Mouse (Mus musculus) MEL (cell line): Measurements from ENCODE around the gene 4933428G20Rik. TPM values are rescaled to one million over a fixed set of nuclear protein-coding genes. Genes with fewer than 3 reads are reported as not detected.

Source experiments
- DNase-seq: peaks from one replicate; pipeline ENCODE4 v3.0.0; 2011; ENCODE audit warnings: low read depth, low spot score
- H3K27ac ChIP-seq: 2 replicates; pipeline ENCODE4 v1.5.1; 2012; ENCODE audit warnings: low read depth, mild to moderate bottlenecking, control low read depth, low read length, moderate library complexity; ENCODE audit not compliant: control insufficient read depth
- H3K27me3 ChIP-seq, 2 experiments: fragments of 150-350 bp in 1 of 2; sonication (generic) in 1 of 2; 2 replicates each; pipeline ENCODE4 v1.6.1; 2012; ENCODE audit warnings: low read length in 2 of 2, mild to moderate bottlenecking in 2 of 2, improper control_type of control experiment in 1 of 2, moderate library complexity in 1 of 2; ENCODE audit not compliant: insufficient read depth in 2 of 2, control insufficient read depth in 1 of 2
- H3K36me3 ChIP-seq, 2 experiments: 2 replicates each; pipeline ENCODE4 v1.6.1; 2012 to 2014; ENCODE audit warnings: low read length in 2 of 2, improper control_type of control experiment in 1 of 2, inconsistent platforms in 1 of 2, mild to moderate bottlenecking in 1 of 2; ENCODE audit not compliant: insufficient read depth in 2 of 2, control insufficient read depth in 1 of 2
- H3K4me1 ChIP-seq, 2 experiments: fragments of 150-350 bp in 1 of 2; sonication (generic) in 1 of 2; 2 replicates each; pipeline ENCODE4 v1.6.1; 2012; ENCODE audit warnings: low read length in 2 of 2, improper control_type of control experiment in 1 of 2, mild to moderate bottlenecking in 1 of 2; ENCODE audit not compliant: insufficient read depth in 2 of 2, control insufficient read depth in 1 of 2
- H3K4me3 ChIP-seq, 2 experiments: fragments of 150-350 bp in 1 of 2; sonication (generic) in 1 of 2; 2 replicates each; pipeline ENCODE4 v1.5.1; 2012; ENCODE audit warnings: low read depth in 2 of 2, low read length in 2 of 2, mild to moderate bottlenecking in 2 of 2, moderate library complexity in 2 of 2, control low read depth in 1 of 2, improper control_type of control experiment in 1 of 2; ENCODE audit not compliant: control insufficient read depth in 1 of 2, insufficient read depth in 1 of 2
- H3K79me2 ChIP-seq: 2 replicates; pipeline ENCODE4 v1.6.1; 2012; ENCODE audit warnings: mild to moderate bottlenecking, low read length, moderate library complexity; ENCODE audit not compliant: control insufficient read depth, poor library complexity, insufficient read depth
- H3K9ac ChIP-seq: 2 replicates; pipeline ENCODE4 v1.6.1; 2012; ENCODE audit warnings: low read depth, mild to moderate bottlenecking, control low read depth, low read length, moderate library complexity; ENCODE audit not compliant: control insufficient read depth, poor library complexity, severe bottlenecking
- H3K9me3 ChIP-seq: fragments of 150-350 bp; sonication (generic); replicated peaks from 2 replicates; pipeline ENCODE4 v1.6.1; 2012; ENCODE audit warnings: mild to moderate bottlenecking, low read length, improper control_type of control experiment, moderate library complexity; ENCODE audit not compliant: insufficient read depth
- CHD1 ChIP-seq: IDR thresholded peaks from 2 replicates; pipeline ENCODE4 v1.6.1; 2012; ENCODE audit warnings: low read depth, mild to moderate bottlenecking, inconsistent platforms, low read length, improper control_type of control experiment
- CTCF ChIP-seq, 3 experiments: IDR thresholded peaks in 2 of 3; conservative IDR thresholded peaks in 1 of 3; 2 replicates each; pipeline ENCODE4 v1.5.1; 2011 to 2012; ENCODE audit warnings: low read length in 3 of 3, low read depth in 2 of 3, mild to moderate bottlenecking in 2 of 3, improper control_type of control experiment in 1 of 3, inconsistent platforms in 1 of 3, mixed read lengths in 1 of 3, moderate library complexity in 1 of 3; ENCODE audit not compliant: control insufficient read depth in 1 of 3, insufficient read depth in 1 of 3, poor library complexity in 1 of 3, severe bottlenecking in 1 of 3
- GABPA ChIP-seq: IDR thresholded peaks from 2 replicates; pipeline ENCODE4 v1.6.1; 2012; ENCODE audit warnings: low read depth, mild to moderate bottlenecking, inconsistent platforms, low read length, improper control_type of control experiment, moderate library complexity
- JUND ChIP-seq: IDR thresholded peaks from 2 replicates; pipeline ENCODE4 v1.6.1; 2011; ENCODE audit warnings: low read depth, mild to moderate bottlenecking, improper control_type of control experiment, low read length
- KAT2A ChIP-seq: conservative IDR thresholded peaks from 2 replicates; pipeline ENCODE4 v1.6.1; 2012; ENCODE audit warnings: low read depth, low read length, improper control_type of control experiment, inconsistent platforms
- MAX ChIP-seq: IDR thresholded peaks from 2 replicates; pipeline ENCODE4 v1.6.1; 2011; ENCODE audit warnings: low read length, improper control_type of control experiment
- NELFE ChIP-seq: IDR thresholded peaks from 2 replicates; pipeline ENCODE4 v1.6.1; 2011; ENCODE audit warnings: low read depth, low read length, improper control_type of control experiment
- POLR2A ChIP-seq, 2 experiments: IDR thresholded peaks; 2 replicates each; pipeline ENCODE4 v1.6.1; 2011 to 2012; ENCODE audit warnings: low read length in 2 of 2, mild to moderate bottlenecking in 2 of 2, control low read depth in 1 of 2, improper control_type of control experiment in 1 of 2, low read depth in 1 of 2, moderate library complexity in 1 of 2; ENCODE audit not compliant: control insufficient read depth in 1 of 2, insufficient read depth in 1 of 2, poor library complexity in 1 of 2
- POLR2AphosphoS2 ChIP-seq: IDR thresholded peaks from 2 replicates; pipeline ENCODE4 v1.6.1; 2011; ENCODE audit warnings: low read length, improper control_type of control experiment
- RAD21 ChIP-seq: IDR thresholded peaks from 2 replicates; pipeline ENCODE4 v1.6.1; 2011; ENCODE audit warnings: mild to moderate bottlenecking, low read depth, low read length, improper control_type of control experiment
- RCOR1 ChIP-seq: IDR thresholded peaks from 2 replicates; pipeline ENCODE4 v1.6.1; 2012; ENCODE audit warnings: low read depth, mild to moderate bottlenecking, inconsistent platforms, low read length, improper control_type of control experiment
- SIN3A ChIP-seq: IDR thresholded peaks from 2 replicates; pipeline ENCODE4 v1.6.1; 2012; ENCODE audit warnings: low read length, improper control_type of control experiment, inconsistent platforms
- polyA plus RNA-seq, 2 experiments: library from polyadenylated mRNA; stranded (reverse) in 1 of 2; unstranded in 1 of 2; fragments of >175 nt in 1 of 2; fragments of >200 nt in 1 of 2; gene quantifications; 2 replicates each; pipeline versions ENCODE4 v1.2.1 to v1.2.4; 2012; ENCODE audit warnings: low replicate concordance in 2 of 2, low read depth in 1 of 2; ENCODE audit not compliant: insufficient read length in 2 of 2, insufficient read depth in 1 of 2, missing spikeins in 1 of 2
- total RNA-seq: library from RNA; depleted of rRNA; stranded (reverse); fragments of 300-350 nt; gene quantifications from 2 replicates; pipeline ENCODE4 v1.2.3, GENCODE M21; 2012

Gene 4933428G20Rik
- total and polyA plus RNA-seq, 3 experiments: 0.15 TPM; not detected in 2

DNA sequence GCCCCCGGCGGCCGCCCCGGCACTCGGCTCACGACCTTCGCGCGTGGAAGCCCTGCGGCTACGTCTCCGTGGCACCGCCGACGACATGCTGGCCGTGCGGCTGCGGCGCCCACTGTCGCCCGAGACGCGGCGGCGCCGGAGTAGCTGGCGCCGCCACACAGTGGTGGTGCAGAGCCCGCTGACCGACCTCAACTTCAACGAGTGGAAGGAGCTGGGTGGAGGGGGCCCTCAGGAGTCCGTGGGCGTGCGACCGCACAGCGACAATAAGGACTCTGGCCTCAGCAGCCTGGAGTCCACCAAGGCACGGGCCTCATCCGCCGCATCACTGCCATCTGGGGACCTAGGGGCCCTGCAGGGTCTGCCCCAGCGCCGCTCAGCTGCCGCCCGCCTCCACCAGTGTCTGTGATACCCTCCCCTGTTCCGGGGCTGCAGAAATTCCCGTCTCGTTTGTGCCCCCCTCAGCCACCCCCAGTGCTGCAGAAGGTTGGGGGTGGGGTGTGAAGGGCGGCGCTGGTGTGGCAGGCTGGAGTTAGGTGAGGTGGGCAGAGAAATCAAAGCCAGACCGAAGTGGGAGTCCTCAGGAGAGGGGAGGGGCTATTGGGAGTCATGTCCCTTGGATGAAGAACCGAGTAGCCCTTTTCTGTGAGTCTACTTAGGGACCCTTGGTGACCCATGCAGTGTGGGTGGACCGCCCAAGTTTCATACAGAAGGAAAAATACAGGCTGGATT is 744 bp upstream of the 4933428G20Rik start:
- Histone ChIP-seq H3K27me3 (no peaks in the 10 kb centered on the region), H3K27ac (no peak overlapping the region), H3K9me3 (no peaks in the 10 kb centered on the region), H3K4me1 (no peaks in the 10 kb centered on the region), H3K4me3 (no peak overlapping the region), H3K9ac (no peak overlapping the region), H3K79me2 (no peaks in the 10 kb centered on the region), H3K36me3 (no peaks in the 10 kb centered on the region)
- DNase-seq: no peak
- TF ChIP-seq JUND (no peak), POLR2A (IDR thresholded peaks at IDR 0.05; ENCODE audit: control insufficient read depth in 1 of 2, insufficient read depth in 1 of 2, low read depth in 1 of 2, low read length in 2 of 2, poor library complexity in 1 of 2) (no peak), SIN3A (no peak), CHD1 (no peak), RCOR1 (no peak)

DNA sequence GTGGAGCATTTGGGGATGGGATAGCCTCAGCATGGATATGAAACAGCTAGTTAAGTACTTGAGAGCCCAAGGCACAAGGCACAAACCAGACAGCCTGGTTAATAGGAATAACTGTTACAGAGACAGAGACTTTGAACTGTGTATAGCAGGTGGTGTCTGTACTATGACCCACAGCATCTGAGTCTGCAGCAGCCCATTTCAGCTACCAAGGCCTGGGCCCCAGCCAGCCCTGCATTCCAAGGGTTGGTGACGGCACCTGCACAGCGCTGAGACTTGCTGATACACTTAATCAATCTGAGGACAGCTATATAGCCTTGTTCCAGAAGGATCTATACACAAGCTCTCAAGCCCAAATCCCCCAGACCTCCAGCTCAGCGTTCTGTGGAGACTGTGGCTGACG is 2.6 kb downstream of the 4933428G20Rik start:
- no peaks in the 10 kb centered on the region for H3K4me1 ChIP-seq
- H3K27ac ChIP-seq: no peak overlapping the region
- no peaks in the 10 kb centered on the region for H3K27me3 ChIP-seq
- DNase-seq: no peak
- H3K79me2 ChIP-seq: no peaks in the 10 kb centered on the region
- no peak overlapping the region for H3K4me3 ChIP-seq
- H3K36me3 ChIP-seq: no peaks in the 10 kb centered on the region
- TF ChIP-seq CHD1: no peak
- no peak for TF ChIP-seq POLR2AphosphoS2
- no peak for TF ChIP-seq NELFE
- TF ChIP-seq SIN3A: no peak
- TF ChIP-seq, all 39 proteins: peak for 0
- H3K9ac ChIP-seq: no peak overlapping the region
- no peaks in the 10 kb centered on the region for H3K9me3 ChIP-seq

DNA sequence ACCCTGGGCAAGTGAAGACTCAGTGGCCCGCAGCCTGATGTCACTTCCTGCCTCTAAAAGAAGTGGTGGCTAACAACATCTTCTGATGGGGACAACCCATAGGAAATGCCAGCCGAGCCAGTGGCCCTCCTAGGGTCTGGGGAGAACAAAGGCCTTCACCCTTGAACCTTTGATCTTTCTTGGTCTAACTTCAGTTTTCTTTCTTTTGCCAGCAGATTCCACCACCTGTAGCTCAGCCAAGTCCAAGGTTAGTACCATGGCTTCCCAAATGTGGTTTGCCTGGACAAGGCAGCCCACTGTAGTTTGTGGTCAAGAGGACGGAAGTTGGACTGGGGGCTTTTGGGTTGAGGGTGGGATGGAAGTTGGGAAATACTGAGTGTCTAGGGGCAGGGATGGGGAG is 7.3 kb downstream of the 4933428G20Rik start:
- no peaks in the 10 kb centered on the region for H3K36me3 ChIP-seq
- H3K79me2 ChIP-seq: no peaks in the 10 kb centered on the region
- H3K27ac ChIP-seq: no peak overlapping the region
- TF ChIP-seq RAD21 (no peak), KAT2A (no peak), NELFE (no peak)
- no peaks in the 10 kb centered on the region for H3K9me3 ChIP-seq
- DNase-seq: no peak
- H3K9ac ChIP-seq: no peak overlapping the region
- no peaks in the 10 kb centered on the region for H3K4me1 ChIP-seq
- H3K27me3 ChIP-seq: no peaks in the 10 kb centered on the region
- H3K4me3 ChIP-seq: no peak overlapping the region

DNA sequence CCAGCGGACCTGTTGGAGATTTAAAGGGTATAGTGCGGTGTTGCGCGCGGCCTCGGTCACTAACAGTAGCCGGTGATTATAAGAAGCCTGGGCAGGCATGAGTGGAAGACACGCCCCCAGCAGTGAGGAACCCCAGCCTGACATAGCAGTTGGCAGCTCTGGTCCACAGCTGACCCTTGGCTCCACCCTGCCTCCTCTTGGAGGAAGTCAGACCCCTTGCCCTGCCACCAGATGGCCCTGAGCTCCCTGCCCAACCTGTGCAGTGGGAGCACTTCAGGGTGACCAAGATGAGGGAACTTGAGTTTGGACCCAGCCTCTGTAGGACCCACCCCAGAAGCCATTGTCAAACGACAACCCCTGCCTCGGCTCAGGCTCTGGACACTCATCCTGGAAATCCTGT is 8.5 kb downstream of the 4933428G20Rik start:
- H3K27ac ChIP-seq: no peak overlapping the region
- TF ChIP-seq GABPA (no peak), CTCF (IDR thresholded peaks at IDR 0.05 in 2 of 3, conservative IDR thresholded peaks at IDR 0.05 in 1 of 3; ENCODE audit: control insufficient read depth in 1 of 3, insufficient read depth in 1 of 3, low read depth in 2 of 3, low read length in 3 of 3, poor library complexity in 1 of 3, severe bottlenecking in 1 of 3) (peak in 1 of 3 experiments; percentile 15; a peak in 1 of 6 replicates), MAX (no peak)
- H3K79me2 ChIP-seq: no peaks in the 10 kb centered on the region
- H3K27me3 ChIP-seq: no peaks in the 10 kb centered on the region
- DNase-seq: no peak
- no peaks in the 10 kb centered on the region for H3K4me1 ChIP-seq
- no peak overlapping the region for H3K4me3 ChIP-seq
- H3K9ac ChIP-seq: no peak overlapping the region
- H3K9me3 ChIP-seq: no peaks in the 10 kb centered on the region
- H3K36me3 ChIP-seq: no peaks in the 10 kb centered on the region
